ENCODE assay signal across 10 mouse cellular contexts in the genomic region with DNA sequence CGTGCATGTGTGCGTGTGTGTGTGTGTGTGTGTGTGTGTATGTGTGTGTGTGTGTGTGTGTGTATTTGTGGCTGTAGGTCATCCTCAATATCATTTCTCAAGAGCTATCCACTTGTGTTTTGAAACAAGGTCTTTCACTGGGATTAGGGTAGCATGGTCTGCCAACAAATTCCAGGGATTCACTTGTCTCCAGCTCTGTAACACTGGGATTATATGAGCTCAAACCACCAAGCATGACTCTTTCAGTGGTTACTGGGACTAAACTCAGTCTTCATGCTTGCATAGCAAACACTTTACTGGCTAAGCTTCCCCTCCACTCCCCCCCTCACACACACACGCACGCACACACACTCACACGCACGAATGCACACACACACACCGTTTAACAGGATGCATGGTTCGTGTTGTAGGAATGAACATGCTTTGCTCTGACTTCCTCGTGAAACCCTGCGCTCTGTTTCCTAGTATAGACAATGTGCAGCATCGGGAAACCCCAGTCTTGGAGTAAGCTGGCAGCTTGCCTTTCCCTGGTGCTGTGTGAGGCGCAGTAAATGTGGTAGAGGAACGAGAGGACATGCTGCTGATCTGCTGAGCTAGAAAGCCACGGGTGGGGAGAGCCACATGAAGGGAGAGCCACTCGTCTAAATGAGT.
A peak's percentile ranks its signal among the peaks of the same experiment; 100 is the strongest.
DNase-seq lines count a peak whose midpoint lies in the region; ATAC-seq and TF ChIP-seq lines count a peak whose summit lies in the region.
"Had no signal": no experiment of that assay in that cellular context is flagged by ENCODE, and none has a peak within 500 bp of the region (broad histone marks: within the 10 kb centered on the region; RNA-seq: fewer than 3 reads in every experiment).

No protein-coding gene starts in this region.

- no peak for TF ChIP-seq CTCF in heart, postnatal 0 days (IDR thresholded peaks at IDR 0.05; ENCODE audit: low read depth)
- TF ChIP-seq CTCF in lung, adult 2 months (IDR thresholded peaks at IDR 0.05; ENCODE audit: insufficient read depth, low read length) = no peak

- H3K4me3 ChIP-seq in heart, postnatal 0 days (ENCODE audit: low read depth, low read length) = no peak overlapping the region
- no peak overlapping the region for H3K4me3 ChIP-seq in heart, embryonic 12.5 days
- H3K4me3 ChIP-seq in lung, adult 2 months (replicated peaks; ENCODE audit: extremely low read depth, low read depth, low read length) = no peak overlapping the region
- H3K4me3 ChIP-seq: midbrain, embryonic 10.5 days had no signal

- H3K9ac ChIP-seq in heart, postnatal 0 days (replicated peaks; ENCODE audit: low read depth, low read length) = no peak overlapping the region
- no peak overlapping the region for H3K9ac ChIP-seq in heart, embryonic 12.5 days

- TF ChIP-seq EP300 in heart, postnatal 0 days (IDR thresholded peaks at IDR 0.05; ENCODE audit: low read depth) = no peak

- peaks cover 26% of the 10 kb centered on the region for H3K36me3 ChIP-seq in heart, postnatal 0 days (replicated peaks; ENCODE audit: control insufficient read depth, insufficient read depth, low read length)
- peaks cover 39% of the 10 kb centered on the region for H3K36me3 ChIP-seq in heart, embryonic 12.5 days
- H3K36me3 ChIP-seq: midbrain, embryonic 10.5 days had no signal

- ATAC-seq in heart, postnatal 0 days (ENCODE audit: insufficient read depth, low read depth) = no peak
- no peak for ATAC-seq in heart, embryonic 12.5 days (ENCODE audit: insufficient number of reproducible peaks, low FRiP score)

- WGBS in heart, postnatal 0 days = 61% methylated on average over 15 of the region's 15 CpGs
- 79% methylated on average over 15 of the region's 15 CpGs for WGBS in heart, embryonic 12.5 days
- 54% methylated on average over 15 of the region's 15 CpGs for WGBS in lung, adult 2 months

- no peak for DNase-seq in heart, postnatal 0 days (ENCODE audit: low spot score)
- peak; percentile 31 for DNase-seq in right cerebral cortex, adult 18-20 months
- no peak for DNase-seq in right cerebral cortex, postnatal 25 days
- DNase-seq in left cerebral cortex, postnatal 14 days (ENCODE audit: low spot score in 2 of 2) = peak; percentile 64 to 71
- DNase-seq in thymus, postnatal 4 days = peak; percentile 22
- no peak for DNase-seq in lung, adult 2 months
- DNase-seq: adrenal gland, postnatal 14 days; kidney, adult 18-20 months had no signal

- intact Hi-C loops in left cerebral cortex, postnatal 14 days (cut with DNase I) = no loop called here

- H3K4me1 ChIP-seq in heart, postnatal 0 days (ENCODE audit: control insufficient read depth, insufficient read depth) = peaks cover 9% of the 10 kb centered on the region; the same call in 1 of the 2 replicates
- no peaks in the 10 kb centered on the region for H3K4me1 ChIP-seq in heart, embryonic 12.5 days (replicated peaks)
- H3K4me1 ChIP-seq in lung, adult 2 months (ENCODE audit: control insufficient read depth, insufficient read depth, low read length) = peaks cover 2% of the 10 kb centered on the region; the same call in 1 of the 2 replicates
- H3K4me1 ChIP-seq: midbrain, embryonic 10.5 days had no signal

- H3K27ac ChIP-seq in heart, postnatal 0 days (ENCODE audit: low read depth) = peak overlapping the region; percentile 38; the same call in 1 of the 2 replicates
- H3K27ac ChIP-seq in heart, embryonic 12.5 days (ENCODE audit: poor library complexity, severe bottlenecking) = no peak overlapping the region
- H3K27ac ChIP-seq: midbrain, embryonic 10.5 days had no signal

- no peaks in the 10 kb centered on the region for H3K9me3 ChIP-seq in heart, postnatal 0 days (replicated peaks; ENCODE audit: control insufficient read depth, low read length)
- no peaks in the 10 kb centered on the region for H3K9me3 ChIP-seq in heart, embryonic 12.5 days (replicated peaks)
- H3K9me3 ChIP-seq: midbrain, embryonic 10.5 days had no signal

- H3K4me2 ChIP-seq in heart, postnatal 0 days (ENCODE audit: low read depth, low read length) = no peak overlapping the region
- H3K4me2 ChIP-seq in heart, embryonic 12.5 days = no peak overlapping the region

- no peaks in the 10 kb centered on the region for H3K27me3 ChIP-seq in heart, postnatal 0 days (ENCODE audit: control insufficient read depth, insufficient read depth, low read length)
- H3K27me3 ChIP-seq in heart, embryonic 12.5 days (replicated peaks) = no peaks in the 10 kb centered on the region

- no peak for TF ChIP-seq POLR2A in lung, adult 2 months (IDR thresholded peaks at IDR 0.05; ENCODE audit: borderline replicate concordance, extremely low read depth, low read depth, low read length)

Comparison
In these comparisons a context has a peak if more than half of its experiments do, and no peak if none do; other contexts are left out.
1. DNase-seq: peak in right cerebral cortex, adult 18-20 months (single experiment), left cerebral cortex, postnatal 14 days (2 of 2) and thymus, postnatal 4 days (single experiment); none in heart, postnatal 0 days (single experiment), right cerebral cortex, postnatal 25 days (single experiment) and lung, adult 2 months (single experiment).